Mouse (Mus musculus) spleen, postnatal 4 days (tissue): ENCODE measurements around the gene Auh.

Experiments
- DNase-seq, 2 experiments: peaks; one replicate each; pipeline ENCODE4 v3.0.0; 2022; ENCODE audit warnings: low spot score in 2 of 2

The Auh gene

GRCm38 (mm10) chr13:52921966-52922365, 7.5 kb downstream of the Auh start:
- DNase-seq = no peak

- no peak for DNase-seq
These were observed 8.2 kb downstream of the Auh start for GRCm38 (mm10) chr13:52921065-52921825.

DNA sequence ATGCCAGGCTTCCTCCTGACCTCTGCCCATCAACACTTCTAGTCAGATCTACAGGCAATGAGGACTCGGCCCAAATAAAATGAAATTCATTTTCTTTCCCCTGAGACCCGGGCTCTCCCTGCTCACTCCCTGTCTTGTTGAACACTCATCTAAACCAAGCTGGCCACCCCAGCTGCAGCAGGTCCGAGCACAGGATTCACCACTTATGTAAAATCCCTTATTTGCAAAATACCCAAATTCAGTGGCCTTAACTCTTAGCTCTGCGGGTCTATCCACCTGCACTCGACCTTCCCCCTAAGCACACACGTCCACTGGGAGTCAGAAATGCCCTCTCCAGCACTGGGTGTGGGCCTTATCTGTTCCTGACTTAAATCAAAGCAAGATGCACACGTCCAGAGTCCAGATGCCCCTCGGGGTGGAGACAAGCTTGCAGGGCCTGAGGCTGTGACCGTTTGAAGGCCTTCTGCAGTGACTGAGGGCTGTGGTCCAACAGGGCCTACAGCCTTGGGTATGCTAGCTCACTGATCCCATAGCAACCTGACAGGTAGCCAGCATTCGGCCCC, 9.6 kb downstream of the Auh start:
- DNase-seq = no peak

DNA sequence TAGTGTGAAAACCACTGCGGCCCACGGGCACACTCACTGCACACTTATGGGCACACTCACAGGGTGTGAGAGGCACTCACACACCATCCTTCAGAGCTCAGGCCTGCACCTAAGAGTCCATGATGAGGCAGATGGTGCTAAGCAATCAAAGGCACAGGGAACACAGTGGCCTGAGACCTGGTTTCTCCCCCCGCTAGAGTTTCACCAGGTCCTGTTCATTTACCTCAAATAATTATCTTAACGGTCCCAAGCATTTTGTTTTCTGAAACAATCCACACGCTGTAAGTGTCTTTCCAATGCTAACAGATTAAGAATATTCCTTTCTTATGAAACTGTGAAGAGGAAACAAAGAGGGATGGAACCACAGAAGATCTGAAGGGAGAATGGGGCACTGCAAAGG, 11.1 kb downstream of the Auh start:
- no peak for DNase-seq

DNA sequence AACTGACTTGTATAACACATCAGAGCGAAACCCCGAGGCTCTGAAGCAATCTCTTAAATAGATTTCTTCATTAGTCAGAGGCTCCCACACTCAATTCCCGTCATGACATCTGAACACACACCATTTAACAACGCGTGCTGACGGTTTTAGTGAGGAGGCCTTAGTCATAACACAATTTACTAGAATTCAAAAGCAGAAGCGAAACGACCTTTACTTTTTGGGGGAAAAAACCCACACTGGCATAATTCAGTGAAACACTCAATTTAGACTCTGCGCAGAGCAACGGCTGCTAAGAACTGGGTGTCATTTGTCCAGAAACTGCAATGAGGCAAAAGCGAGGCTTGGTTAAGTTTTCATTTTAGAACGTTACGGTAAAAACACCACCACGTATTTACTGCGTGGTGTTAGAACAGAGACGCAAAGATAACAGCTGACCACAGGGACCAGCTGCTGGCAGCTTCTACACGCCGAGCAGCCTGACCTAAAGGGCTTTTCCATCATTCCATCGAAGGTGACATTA, 14.8 kb downstream of the Auh start:
- DNase-seq = no peak

DNA sequence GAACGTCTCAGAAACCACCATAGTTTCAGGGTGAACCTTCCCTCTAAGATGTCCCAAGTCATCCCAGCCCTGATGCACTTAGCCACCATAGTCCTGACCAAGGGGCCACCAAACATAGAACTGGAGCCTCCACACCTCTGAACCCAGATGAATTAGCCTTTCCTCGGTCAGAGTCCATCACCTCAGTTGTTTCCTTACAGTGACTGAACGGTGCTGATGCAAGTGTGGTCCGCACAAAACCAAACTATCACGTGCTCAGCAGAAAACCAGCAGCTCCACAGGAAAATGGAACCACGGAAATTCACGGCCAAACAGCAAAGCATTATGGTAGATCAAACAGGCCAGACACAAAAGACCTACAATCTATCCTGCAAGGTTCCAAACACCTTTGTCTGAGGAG, 15.6 kb downstream of the Auh start:
- no peak for DNase-seq

- DNase-seq = no peak
These were observed 17.0 kb downstream of the Auh start for GRCm38 (mm10) chr13:52912495-52912894.

DNA sequence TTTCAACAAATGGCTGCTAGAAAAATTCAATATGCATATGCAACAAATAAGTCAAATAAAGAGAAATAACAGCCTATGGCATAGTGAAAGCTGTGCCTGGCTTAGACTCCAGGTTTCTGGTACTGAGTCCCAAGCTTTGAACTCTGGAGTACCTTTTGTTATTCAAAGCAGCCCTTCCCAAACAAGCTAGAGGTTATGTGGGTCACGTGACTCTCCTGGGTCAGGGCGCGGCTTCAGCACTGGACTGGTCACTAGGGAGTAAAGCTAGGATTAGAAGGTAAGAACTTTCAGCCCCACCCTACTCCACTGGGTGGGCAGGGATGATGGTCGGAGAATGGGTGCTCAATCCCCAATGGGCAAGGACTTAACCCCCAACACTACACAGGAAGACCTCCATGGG, 18.2 kb downstream of the Auh start:
- DNase-seq = no peak

- no peak for DNase-seq
These were observed 23.2 kb downstream of the Auh start for GRCm38 (mm10) chr13:52906296-52906695.

GRCm38 (mm10) chr13:52904175-52904574, 25.3 kb downstream of the Auh start:
- no peak for DNase-seq

- no peak for DNase-seq
These were observed 25.7 kb downstream of the Auh start for GRCm38 (mm10) chr13:52903767-52904166.

DNA sequence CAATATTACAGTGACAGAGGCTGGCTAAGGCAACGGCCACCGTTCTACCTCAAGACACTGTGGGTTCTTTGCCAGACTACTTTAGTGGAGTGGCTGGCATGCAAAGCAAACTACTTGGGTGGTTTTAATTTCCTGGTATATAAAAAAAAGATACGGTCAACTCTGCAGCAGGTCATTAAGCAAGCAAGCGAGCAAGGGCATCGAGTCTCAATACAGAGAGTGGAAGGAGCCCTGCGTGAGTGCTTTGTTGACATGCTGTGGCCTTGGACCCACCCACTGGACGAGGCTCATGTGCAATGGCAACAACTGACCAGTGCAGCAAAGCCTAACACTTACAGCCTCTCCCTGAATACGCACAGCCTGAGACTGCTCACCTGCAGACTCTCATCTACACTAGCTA, 27.0 kb downstream of the Auh start:
- no peak for DNase-seq

DNA sequence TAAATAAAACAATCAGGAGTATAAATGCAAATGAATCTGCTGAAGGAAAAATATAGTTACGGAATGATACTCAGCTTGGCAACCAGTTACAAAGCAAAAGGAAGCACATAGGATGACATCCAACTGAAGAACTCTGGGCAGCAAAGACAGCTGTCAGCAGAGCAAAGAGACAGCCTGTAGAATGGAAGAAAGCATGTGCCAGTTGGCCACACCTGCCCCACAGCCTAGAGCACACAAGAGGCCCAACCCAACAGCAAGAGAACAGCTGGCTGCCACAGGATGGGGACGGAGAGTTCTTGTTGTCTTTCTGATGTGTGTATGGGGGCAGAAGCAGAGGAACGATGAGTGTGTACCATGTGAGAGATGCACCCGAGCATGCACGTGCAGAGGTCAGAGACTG, 29.8 kb downstream of the Auh start:
- no peak for DNase-seq

DNA sequence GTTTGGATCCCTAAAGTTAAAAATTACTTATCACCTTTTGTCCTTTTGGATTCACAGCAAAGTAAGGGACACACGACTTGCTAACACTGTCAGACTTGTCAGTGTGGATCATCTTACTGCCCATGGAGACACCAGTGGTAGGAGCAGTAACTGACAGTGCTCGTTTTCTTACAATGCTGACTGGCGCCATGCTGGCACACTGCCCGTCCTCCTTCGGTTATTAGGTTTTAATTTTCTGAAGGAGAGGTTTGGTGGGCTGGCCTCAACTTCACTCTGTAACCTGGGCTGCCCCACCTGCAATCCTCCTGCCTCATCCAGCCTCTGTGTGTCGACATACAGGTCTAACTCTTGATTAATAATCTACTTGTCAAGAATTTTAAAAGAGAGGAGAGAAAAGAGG, 31.7 kb downstream of the Auh start:
- no peak for DNase-seq

GRCm38 (mm10) chr13:52892791-52893190, 36.7 kb downstream of the Auh start:
- DNase-seq = no peak

- DNase-seq = no peak
These were observed 37.4 kb downstream of the Auh start for GRCm38 (mm10) chr13:52892065-52892503.

DNA sequence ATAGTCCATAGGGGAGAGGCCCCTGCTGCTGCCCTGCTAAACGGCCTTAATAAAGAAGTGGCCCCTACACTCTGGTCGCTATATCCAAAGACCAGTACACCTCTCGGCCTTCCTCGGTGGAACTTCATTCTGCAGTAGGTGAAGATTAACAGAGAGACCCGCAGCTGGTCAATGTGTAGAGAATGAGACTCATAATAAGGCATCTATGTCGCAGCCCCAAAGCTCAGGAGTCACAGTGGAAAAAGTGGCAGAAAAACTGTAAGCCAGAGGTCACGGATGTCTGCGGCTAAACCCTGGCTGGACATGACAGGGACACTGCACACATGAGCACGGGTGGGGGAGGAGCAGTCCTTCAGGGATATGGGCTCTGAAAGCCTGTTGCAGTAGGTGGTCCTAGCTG, 39.2 kb downstream of the Auh start:
- DNase-seq = no peak

DNA sequence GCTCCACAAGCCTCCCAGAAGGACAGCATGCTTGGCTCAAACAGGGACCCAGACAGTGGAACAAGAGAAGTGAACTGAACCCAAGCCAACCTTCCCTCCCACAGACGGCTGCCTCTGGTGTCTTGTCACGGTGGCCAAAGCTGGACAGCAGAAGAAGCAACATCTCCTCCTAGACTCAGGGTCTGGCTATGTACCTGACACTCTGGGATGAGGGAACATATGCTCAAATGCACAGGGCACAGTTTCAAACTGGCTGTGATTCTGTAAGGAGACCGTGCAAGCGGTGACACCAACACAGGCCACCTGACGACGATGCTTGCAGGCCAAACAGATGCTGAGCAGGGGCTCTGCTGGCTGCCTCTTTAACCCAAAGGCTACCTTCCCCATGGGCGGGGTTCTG, 42.7 kb downstream of the Auh start:
- no peak for DNase-seq

- no peak for DNase-seq
These were observed 45.5 kb downstream of the Auh start for GRCm38 (mm10) chr13:52883960-52884326.

DNA sequence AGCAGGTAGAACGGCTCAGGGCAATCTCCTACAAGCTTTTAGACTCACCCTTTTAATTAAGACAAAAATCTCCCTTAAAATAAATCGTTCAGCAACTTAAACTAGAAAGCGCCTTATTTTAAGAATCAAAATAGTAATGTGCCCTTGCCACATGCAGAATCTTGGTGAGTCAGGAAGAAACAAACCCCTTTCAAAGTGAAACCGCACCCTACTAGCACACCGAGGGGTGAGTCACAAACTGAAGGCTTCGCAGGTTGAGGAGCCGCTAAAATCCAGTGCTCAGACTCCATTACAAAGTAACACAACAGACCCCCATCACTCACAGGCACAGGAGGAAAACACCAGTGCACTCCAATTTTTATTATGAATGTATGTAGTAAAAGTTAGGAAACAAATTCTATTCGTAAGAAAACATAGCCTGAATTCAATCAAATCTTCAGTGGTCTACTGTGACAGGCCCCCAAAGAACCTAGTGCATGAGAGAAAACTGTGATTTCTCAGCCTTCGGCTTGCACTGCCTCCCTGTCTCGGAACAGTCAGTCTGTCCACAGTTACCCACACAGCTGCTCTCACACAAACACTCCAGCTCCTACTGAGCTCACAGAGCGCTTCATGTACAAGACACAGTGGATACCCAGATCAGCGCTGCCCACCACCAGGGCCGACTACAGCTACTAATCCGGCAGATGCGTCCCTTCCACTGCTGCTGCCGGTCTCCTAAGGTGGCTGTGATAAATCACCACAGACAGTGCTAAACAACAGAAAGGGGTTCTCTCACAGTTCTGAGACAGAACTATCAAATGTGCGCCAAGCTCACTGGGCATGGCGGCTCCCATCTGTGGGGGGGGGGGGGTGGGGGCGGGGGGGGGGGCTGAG, 46.2 kb downstream of the Auh start:
- DNase-seq = no peak

DNA sequence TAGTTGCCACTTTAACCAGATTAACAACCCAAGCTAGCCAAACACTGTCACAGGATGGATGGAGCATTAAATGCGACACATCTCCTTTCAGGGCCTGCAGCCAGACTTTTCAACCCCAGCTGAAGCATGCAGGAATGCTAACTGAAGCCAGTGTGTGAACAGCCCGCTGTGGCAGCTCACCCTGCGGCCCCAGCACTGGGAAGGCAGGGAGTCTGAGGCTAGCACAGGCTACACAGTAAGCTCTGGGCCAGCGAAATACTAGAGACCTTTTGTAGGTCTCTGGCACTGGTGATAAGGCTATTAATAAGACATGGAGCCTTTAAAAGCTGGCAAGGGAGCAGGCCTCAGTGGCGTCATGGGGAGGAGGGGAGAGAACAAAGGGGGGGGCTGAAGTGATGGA, 49.1 kb downstream of the Auh start:
- DNase-seq = no peak

DNA sequence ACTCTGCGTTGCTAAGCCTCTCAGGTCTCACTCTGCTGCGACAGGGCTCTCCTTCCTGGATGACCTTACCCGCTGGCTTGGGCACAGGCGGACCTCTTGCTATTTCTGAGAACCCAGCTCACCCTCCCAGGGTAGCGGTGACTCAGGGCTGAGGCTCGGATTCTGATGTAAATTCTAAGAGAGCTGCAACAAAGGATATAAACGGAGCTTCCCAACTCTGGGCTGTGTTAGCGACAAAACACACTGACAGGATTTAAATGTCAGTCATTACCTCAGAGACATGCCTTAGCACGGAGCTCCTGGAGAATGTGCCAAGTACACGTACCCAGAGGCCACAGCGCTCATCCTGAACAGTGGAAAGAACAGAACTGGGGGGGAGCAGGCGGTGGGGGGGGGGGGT, 49.6 kb downstream of the Auh start:
- DNase-seq = no peak

DNA sequence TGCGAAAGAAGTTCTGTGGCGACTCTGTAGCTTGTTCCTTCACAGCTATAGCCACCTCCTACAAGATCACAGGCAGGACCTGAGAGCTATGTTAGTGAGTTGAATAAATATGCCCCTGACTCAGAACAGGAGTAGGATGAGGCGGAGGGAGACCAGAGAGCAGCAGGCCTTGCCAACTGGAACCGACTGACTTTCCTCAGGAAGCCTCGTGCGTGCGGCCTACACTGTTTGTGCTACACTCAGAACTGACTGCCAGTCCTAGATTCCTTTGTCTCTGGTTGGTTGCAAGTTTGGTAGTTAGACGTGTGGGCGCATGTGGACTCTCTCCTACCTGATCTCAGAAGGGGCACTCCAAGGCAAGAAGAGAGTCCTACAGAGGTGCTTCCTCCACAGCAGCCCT, 50.2 kb downstream of the Auh start:
- DNase-seq = no peak
